Mouse (Mus musculus) olfactory bulb, adult 2 months (tissue): Measurements from ENCODE around the gene Eif3j1. TPM values are rescaled to one million over a fixed set of nuclear protein-coding genes. Genes with fewer than 3 reads are reported as not detected.

Source experiments
- H3K27ac ChIP-seq: fragments of 200-500 bp; 2 replicates; pipeline ENCODE4 v1.5.1; 2012; ENCODE audit warnings: low read depth, low read length; ENCODE audit not compliant: insufficient read depth
- H3K4me1 ChIP-seq: fragments of 200-500 bp; 2 replicates; pipeline ENCODE4 v1.6.1; 2012; ENCODE audit warnings: low read length; ENCODE audit not compliant: control insufficient read depth, insufficient read depth
- H3K4me3 ChIP-seq: fragments of 200-500 bp; 2 replicates; pipeline ENCODE4 v1.5.1; 2012; ENCODE audit warnings: mild to moderate bottlenecking, low read depth, low read length, moderate library complexity; ENCODE audit not compliant: insufficient read depth
- CTCF ChIP-seq: fragments of 200-500 bp; IDR thresholded peaks from 2 replicates; pipeline ENCODE4 v1.5.1; 2012; ENCODE audit warnings: low read depth, mild to moderate bottlenecking, low read length, moderate library complexity; ENCODE audit not compliant: insufficient read depth
- POLR2A ChIP-seq: fragments of 200-500 bp; IDR thresholded peaks from 2 replicates; pipeline ENCODE4 v1.6.1; 2012; ENCODE audit warnings: mild to moderate bottlenecking, low read depth, low read length, moderate library complexity; ENCODE audit not compliant: insufficient read depth
- WGBS: fragments of 180-500 bp; shearing (Covaris S2); methylation state at CpG from one replicate; pipeline ENCODE4 v1.1.7; 2018; 5-methylcytosine and 5-hydroxymethylcytosine counted together
- polyA plus RNA-seq: library from polyadenylated mRNA; stranded (reverse); fragments of >200 nt; gene quantifications from 2 replicates; pipeline ENCODE4 v1.2.4, GENCODE M21; 2012; ENCODE audit warnings: low replicate concordance; ENCODE audit not compliant: missing spikeins, insufficient read depth, insufficient read length

Gene Eif3j1
- polyA plus RNA-seq, 1 experiment = not detected

GRCm38 (mm10) chr2:122036064-122036463 is 7.7 kb downstream of the Eif3j1 start:
- Histone ChIP-seq H3K4me3 (no peak overlapping the region), H3K27ac (no peak overlapping the region), H3K4me1 (no peaks in the 10 kb centered on the region)
- TF ChIP-seq POLR2A (no peak), CTCF (no peak)
- 93% methylated on average over 3 of the region's 3 CpGs for WGBS

- TF ChIP-seq POLR2A (no peak), CTCF (no peak)
- Histone ChIP-seq H3K4me3 (no peak overlapping the region), H3K4me1 (no peaks in the 10 kb centered on the region), H3K27ac (no peak overlapping the region)
Observed at GRCm38 (mm10) chr2:122043926-122044325, 15.6 kb downstream of the Eif3j1 start.

DNA sequence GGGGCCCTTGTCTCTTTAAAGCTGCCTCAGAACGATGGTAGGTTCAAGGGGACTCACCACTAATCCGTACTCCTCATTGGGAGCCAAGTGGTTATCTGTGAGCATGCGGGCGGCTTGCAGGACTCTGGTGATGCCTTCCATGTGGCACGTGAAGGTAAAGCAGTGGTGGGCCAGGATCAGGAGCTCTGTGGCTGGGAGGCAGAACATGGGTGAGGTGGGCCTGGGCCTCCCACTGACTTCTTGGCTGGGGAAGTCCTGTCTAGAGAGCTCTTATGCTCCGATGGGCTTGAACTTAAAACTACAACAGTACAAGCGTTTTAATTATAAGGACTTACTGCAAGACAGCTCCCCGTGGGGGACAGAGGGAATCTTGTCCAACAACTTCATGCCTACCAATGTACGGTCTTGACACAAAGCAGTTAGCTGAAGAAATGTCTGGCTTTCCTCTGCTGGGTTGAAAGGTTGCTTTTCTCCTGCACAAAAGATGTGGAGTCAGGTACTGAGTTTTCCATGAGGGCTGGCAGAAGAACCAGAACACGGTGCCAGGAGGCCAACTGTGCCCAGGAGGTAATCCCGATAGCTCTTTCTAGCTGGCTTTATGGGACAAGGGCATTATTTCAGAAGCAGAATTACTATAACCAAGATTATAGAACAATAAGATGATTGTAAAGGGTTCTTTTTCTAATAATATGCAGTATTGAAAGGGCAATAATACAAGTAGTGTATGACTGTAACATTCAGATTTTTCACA is 31.2 kb downstream of the Eif3j1 start:
- H3K4me3 ChIP-seq = no peak overlapping the region
- WGBS = 67% methylated on average over 11 of the region's 11 CpGs
- H3K4me1 ChIP-seq = peaks cover 2% of the 10 kb centered on the region; the same call in 1 of the 2 replicates
- H3K27ac ChIP-seq = no peak overlapping the region
- no peak for TF ChIP-seq POLR2A

DNA sequence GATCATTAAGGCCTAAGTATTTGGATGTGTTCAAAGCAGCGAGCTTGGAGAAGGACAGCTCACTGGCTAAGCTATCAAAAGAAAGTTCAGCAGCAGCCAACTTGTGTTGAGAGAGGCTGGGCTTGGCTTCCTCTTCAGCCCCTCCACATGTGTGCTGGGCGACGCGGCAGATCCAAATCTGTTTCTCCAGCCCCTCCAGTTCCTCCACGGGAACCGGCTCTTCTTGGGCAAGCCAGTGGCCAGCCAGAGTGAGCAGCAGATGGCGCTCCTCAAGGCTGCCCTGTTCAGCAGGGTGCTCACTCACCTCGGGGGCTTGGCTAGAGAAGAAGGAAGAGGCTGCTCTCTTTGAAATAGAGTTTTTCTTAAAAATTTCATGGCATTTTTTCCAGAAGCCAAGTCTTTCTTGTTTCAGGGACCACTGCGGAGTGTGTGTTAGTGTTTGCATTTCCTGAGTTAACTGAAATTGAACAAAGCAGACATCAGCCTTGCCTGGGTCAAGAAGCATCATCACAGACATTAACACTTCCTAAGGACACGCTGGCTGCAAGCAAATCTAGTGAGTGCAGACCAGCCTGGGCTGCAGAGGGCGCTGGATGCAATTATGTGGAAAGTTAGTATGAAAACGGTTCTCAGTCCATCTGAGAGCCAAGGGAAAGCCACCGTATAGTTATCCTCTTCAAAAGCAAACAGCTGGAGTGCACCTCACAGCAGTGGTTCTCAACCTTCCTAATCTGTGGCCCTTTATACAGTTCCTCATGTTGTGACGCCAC is 37.0 kb downstream of the Eif3j1 start:
- Histone ChIP-seq H3K4me1 (no peaks in the 10 kb centered on the region), H3K4me3 (no peak overlapping the region), H3K27ac (no peak overlapping the region)
- WGBS = 46% methylated on average over 14 of the region's 14 CpGs
- TF ChIP-seq CTCF (no peak), POLR2A (no peak)

GRCm38 (mm10) chr2:122066241-122066640 is 37.9 kb downstream of the Eif3j1 start:
- TF ChIP-seq POLR2A (no peak), CTCF (no peak)
- no peak overlapping the region for H3K4me3 ChIP-seq
- WGBS = 88% methylated on average over 8 of the region's 8 CpGs
- H3K4me1 ChIP-seq = no peaks in the 10 kb centered on the region
- no peak overlapping the region for H3K27ac ChIP-seq

- 92% methylated on average over 6 of the region's 6 CpGs for WGBS
- Histone ChIP-seq H3K4me1 (no peaks in the 10 kb centered on the region), H3K4me3 (no peak overlapping the region), H3K27ac (no peak overlapping the region)
- no peak for TF ChIP-seq POLR2A
- no peak for TF ChIP-seq CTCF
Observed at GRCm38 (mm10) chr2:122069144-122069912, 41.0 kb downstream of the Eif3j1 start.

GRCm38 (mm10) chr2:122069922-122070321 is 41.6 kb downstream of the Eif3j1 start:
- H3K4me3 ChIP-seq = no peak overlapping the region
- WGBS = 39% methylated on average over 5 of the region's 5 CpGs
- TF ChIP-seq POLR2A = no peak
- no peak for TF ChIP-seq CTCF

GRCm38 (mm10) chr2:122081728-122082456 is 53.5 kb downstream of the Eif3j1 start:
- TF ChIP-seq POLR2A = no peak
- no peak for TF ChIP-seq CTCF
- peaks cover 3% of the 10 kb centered on the region; the same call in 1 of the 2 replicates for H3K4me1 ChIP-seq
- WGBS = 38% methylated on average over 7 of the region's 7 CpGs

More at GRCm38 (mm10) chr2:122069922-122070321, 41.6 kb downstream of the Eif3j1 start:
- Histone ChIP-seq H3K4me1 (no peaks in the 10 kb centered on the region), H3K27ac (no peak overlapping the region)

More at GRCm38 (mm10) chr2:122081728-122082456, 53.5 kb downstream of the Eif3j1 start:
- Histone ChIP-seq H3K4me3 (no peak overlapping the region), H3K27ac (no peak overlapping the region)
